Mouse (Mus musculus): ENCODE results near the gene Csf2. TPM values are rescaled to one million over a fixed set of nuclear protein-coding genes. Genes with fewer than 3 reads are reported as not detected.
"Not testable (repeated sequence)": the region's sequence is repeated elsewhere in the genome, so short reads cannot be mapped to it uniquely, and the experiment has no call there.

Csf2 gene
- not detected in 2 replicates for polyA plus RNA-seq (2011; ENCODE audit: insufficient read depth, insufficient read length, low read depth, missing spikeins)

DNA sequence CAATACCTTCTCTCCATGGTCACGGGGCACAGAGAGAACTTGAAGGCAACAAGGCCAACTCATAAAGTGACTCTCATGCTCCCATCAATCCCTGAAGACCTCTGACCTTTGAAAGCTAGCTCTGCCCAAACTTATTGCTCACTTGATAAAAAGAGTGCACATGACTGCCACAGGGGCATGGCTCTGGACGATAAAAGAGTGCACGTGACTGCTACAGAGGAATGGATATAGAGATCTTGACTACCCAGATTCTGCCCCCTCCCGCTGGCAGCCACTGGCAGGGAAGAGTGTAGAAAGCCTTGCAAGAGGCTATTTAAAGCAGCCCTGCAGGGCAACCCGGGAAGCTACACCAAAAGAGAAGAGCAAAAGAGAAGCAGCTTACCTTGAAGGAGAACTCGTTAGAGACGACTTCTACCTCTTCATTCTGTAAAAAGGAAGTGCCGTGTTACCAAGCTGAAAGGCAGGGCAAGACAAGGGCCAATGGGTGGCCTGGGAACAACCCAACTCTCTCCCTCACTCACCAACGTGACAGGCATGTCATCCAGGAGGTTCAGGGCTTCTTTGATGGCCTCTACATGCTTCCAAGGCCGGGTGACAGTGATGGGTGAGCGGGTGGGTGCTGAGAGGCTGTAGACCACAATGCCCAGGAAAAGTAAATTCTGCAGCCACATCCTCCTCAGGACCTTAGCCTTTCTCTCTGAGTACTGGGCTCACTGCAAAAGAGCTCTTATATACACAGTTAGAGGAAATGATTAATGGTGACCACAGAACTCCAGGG lies at the start of gene Csf2:
Csf2 (minus strand) TSS at position 728 of the 778 bp plus-strand sequence.
- TF ChIP-seq EP300 (IDR thresholded peaks at IDR 0.05; ENCODE audit: insufficient read depth, low read depth, low read length) (no peak), POLR2A (IDR thresholded peaks at IDR 0.05; ENCODE audit: insufficient read depth, low read length) (no peak), CTCF (IDR thresholded peaks at IDR 0.05; ENCODE audit: low read depth, low read length) (no peak)
- no peaks in the 10 kb centered on the region for H3K27me3 ChIP-seq (ENCODE audit: control insufficient read depth, insufficient read depth, low read length, poor library complexity, severe bottlenecking)
- no peaks in the 10 kb centered on the region for H3K9me3 ChIP-seq (replicated peaks; ENCODE audit: control insufficient read depth, insufficient read depth, low read length, poor library complexity, severe bottlenecking)
- no peak within 1 kb of the TSS for H3K9ac ChIP-seq (ENCODE audit: low read depth, poor library complexity, severe bottlenecking)
- H3K36me3 ChIP-seq (ENCODE audit: control insufficient read depth, insufficient read depth, low read length, poor library complexity, severe bottlenecking): no peaks in the 10 kb centered on the region
- no peaks in the 10 kb centered on the region for H3K4me1 ChIP-seq (ENCODE audit: control insufficient read depth, insufficient read depth, low read length)
- H3K27ac ChIP-seq (ENCODE audit: insufficient read depth, low read length): no peak within 1 kb of the TSS
- H3K4me3 ChIP-seq (ENCODE audit: low read depth, low read length): no peak within 1 kb of the TSS

DNA sequence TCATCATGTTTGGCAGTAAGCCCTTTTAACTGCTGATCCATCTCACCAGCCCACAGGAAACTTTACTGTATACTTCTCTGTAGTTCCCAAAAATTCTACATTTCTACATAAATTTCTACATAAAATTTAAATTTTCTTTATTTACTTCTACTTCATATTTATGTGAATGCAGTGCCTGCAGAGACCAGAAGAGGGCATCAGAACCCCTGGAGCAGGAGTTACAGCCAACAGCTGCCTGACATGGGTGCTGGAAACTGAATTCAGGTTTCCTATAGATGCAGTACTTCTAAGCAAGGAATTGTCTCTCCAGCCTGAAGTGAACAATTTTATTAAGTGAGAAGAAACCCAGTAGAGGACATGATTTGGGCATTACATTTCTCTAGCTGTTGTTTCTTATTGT lies 49.3 kb upstream of the Csf2 start:
- TF ChIP-seq EP300 (IDR thresholded peaks at IDR 0.05; ENCODE audit: insufficient read depth, low read depth, low read length) (no peak), CTCF (IDR thresholded peaks at IDR 0.05; ENCODE audit: low read depth, low read length) (peak; percentile 48)

DNA sequence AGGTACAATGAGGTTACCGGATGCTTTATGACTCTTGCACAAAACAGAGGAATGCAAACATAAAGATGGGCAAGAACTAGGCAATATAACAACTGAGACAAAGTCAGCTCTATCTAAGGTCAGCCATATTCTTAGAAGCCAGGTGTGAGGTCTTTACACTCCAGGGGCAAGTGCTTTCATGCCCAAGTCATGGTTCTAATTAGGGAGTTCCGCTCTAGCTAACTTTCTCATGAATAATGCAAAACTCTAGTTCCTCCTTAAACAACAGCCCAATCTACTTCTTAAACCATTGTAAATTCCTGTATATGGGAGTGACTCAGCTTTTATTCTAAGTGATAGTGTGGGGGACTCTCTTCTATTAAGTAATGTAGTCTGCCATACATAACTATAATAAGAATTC lies 48.0 kb upstream of the Csf2 start:
- H3K9me3 ChIP-seq (replicated peaks; ENCODE audit: control insufficient read depth, insufficient read depth, low read length, poor library complexity, severe bottlenecking); H3K27ac ChIP-seq (ENCODE audit: insufficient read depth, low read length): not testable (repeated sequence)

More for the DNA sequence above, 49.3 kb upstream of the Csf2 start:
- H3K9me3 ChIP-seq (replicated peaks; ENCODE audit: control insufficient read depth, insufficient read depth, low read length, poor library complexity, severe bottlenecking): no peaks in the 10 kb centered on the region
- H3K27me3 ChIP-seq (ENCODE audit: control insufficient read depth, insufficient read depth, low read length, poor library complexity, severe bottlenecking): no peaks in the 10 kb centered on the region; the same call in 1 of the 2 replicates
- peaks cover 2% of the 10 kb centered on the region for H3K4me1 ChIP-seq (ENCODE audit: control insufficient read depth, insufficient read depth, low read length)
- no peak overlapping the region for H3K4me3 ChIP-seq (ENCODE audit: low read depth, low read length)
- H3K9ac ChIP-seq (ENCODE audit: low read depth, poor library complexity, severe bottlenecking): no peak overlapping the region
- no peak overlapping the region for H3K27ac ChIP-seq (ENCODE audit: insufficient read depth, low read length)
- no peaks in the 10 kb centered on the region for H3K36me3 ChIP-seq (ENCODE audit: control insufficient read depth, insufficient read depth, low read length, poor library complexity, severe bottlenecking)

DNA sequence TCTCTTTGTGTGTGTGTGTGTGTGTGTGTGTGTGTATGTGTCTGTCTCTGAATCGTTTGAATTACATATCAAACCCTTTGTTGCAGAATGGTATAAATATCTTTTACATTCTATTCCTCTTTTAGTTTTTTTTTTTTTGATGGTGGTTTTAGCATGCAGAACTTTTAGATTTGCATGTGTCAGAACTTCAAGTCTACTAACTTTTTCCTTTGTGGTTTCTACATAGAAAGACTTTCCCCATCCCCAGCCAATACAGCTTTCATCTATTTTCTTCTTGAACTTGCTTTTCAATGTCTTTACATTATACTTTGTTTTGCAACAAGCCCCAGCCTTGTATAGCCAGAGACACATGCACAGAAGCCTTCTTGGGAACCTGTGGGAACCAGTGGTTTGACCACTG lies 47.3 kb upstream of the Csf2 start:
- H3K9ac ChIP-seq (ENCODE audit: low read depth, poor library complexity, severe bottlenecking): no peak overlapping the region
- no peaks in the 10 kb centered on the region for H3K36me3 ChIP-seq (ENCODE audit: control insufficient read depth, insufficient read depth, low read length, poor library complexity, severe bottlenecking)
- no peaks in the 10 kb centered on the region; the same call in 1 of the 2 replicates for H3K27me3 ChIP-seq (ENCODE audit: control insufficient read depth, insufficient read depth, low read length, poor library complexity, severe bottlenecking)
- H3K4me3 ChIP-seq (ENCODE audit: low read depth, low read length): no peak overlapping the region
- no peak for TF ChIP-seq CTCF (IDR thresholded peaks at IDR 0.05; ENCODE audit: low read depth, low read length)
- no peak for TF ChIP-seq EP300 (IDR thresholded peaks at IDR 0.05; ENCODE audit: insufficient read depth, low read depth, low read length)
- no peak for TF ChIP-seq POLR2A (IDR thresholded peaks at IDR 0.05; ENCODE audit: insufficient read depth, low read length)
- H3K4me1 ChIP-seq (ENCODE audit: control insufficient read depth, insufficient read depth, low read length): no peaks in the 10 kb centered on the region
- H3K27ac ChIP-seq (ENCODE audit: insufficient read depth, low read length): no peak overlapping the region
- H3K9me3 ChIP-seq (replicated peaks; ENCODE audit: control insufficient read depth, insufficient read depth, low read length, poor library complexity, severe bottlenecking): no peaks in the 10 kb centered on the region

More for the DNA sequence above, 48.0 kb upstream of the Csf2 start:
- not testable (repeated sequence) for H3K4me1 ChIP-seq (ENCODE audit: control insufficient read depth, insufficient read depth, low read length); H3K27me3 ChIP-seq (ENCODE audit: control insufficient read depth, insufficient read depth, low read length, poor library complexity, severe bottlenecking); H3K9ac ChIP-seq (ENCODE audit: low read depth, poor library complexity, severe bottlenecking); H3K36me3 ChIP-seq (ENCODE audit: control insufficient read depth, insufficient read depth, low read length, poor library complexity, severe bottlenecking); H3K4me3 ChIP-seq (ENCODE audit: low read depth, low read length)

DNA sequence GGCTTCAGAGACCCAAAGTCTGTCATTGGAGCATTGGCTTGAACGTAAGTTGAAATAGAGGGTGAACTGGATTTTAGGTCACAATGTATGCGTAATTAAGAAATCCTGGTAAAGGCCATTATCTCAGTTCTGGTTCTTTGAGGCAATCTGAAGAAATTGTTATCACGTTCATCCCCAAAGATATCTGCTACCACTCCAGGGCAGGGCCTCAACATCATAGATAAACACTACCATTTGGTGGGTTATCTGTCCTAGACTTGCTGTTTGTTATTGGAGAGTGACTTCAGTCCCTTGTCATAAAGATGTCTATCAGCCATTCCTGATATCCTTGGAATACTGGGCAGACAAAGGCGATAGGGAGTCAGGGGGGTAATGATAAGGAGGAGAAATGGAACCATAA lies 46.5 kb upstream of the Csf2 start:
- H3K27ac ChIP-seq (ENCODE audit: insufficient read depth, low read length): no peak overlapping the region
- no peaks in the 10 kb centered on the region for H3K36me3 ChIP-seq (ENCODE audit: control insufficient read depth, insufficient read depth, low read length, poor library complexity, severe bottlenecking)
- TF ChIP-seq EP300 (IDR thresholded peaks at IDR 0.05; ENCODE audit: insufficient read depth, low read depth, low read length) (no peak), CTCF (IDR thresholded peaks at IDR 0.05; ENCODE audit: low read depth, low read length) (no peak), POLR2A (IDR thresholded peaks at IDR 0.05; ENCODE audit: insufficient read depth, low read length) (no peak)
- H3K4me1 ChIP-seq (ENCODE audit: control insufficient read depth, insufficient read depth, low read length): no peaks in the 10 kb centered on the region
- H3K4me3 ChIP-seq (ENCODE audit: low read depth, low read length): no peak overlapping the region
- no peaks in the 10 kb centered on the region for H3K9me3 ChIP-seq (replicated peaks; ENCODE audit: control insufficient read depth, insufficient read depth, low read length, poor library complexity, severe bottlenecking)
- no peaks in the 10 kb centered on the region; the same call in 1 of the 2 replicates for H3K27me3 ChIP-seq (ENCODE audit: control insufficient read depth, insufficient read depth, low read length, poor library complexity, severe bottlenecking)
- H3K9ac ChIP-seq (ENCODE audit: low read depth, poor library complexity, severe bottlenecking): no peak overlapping the region

DNA sequence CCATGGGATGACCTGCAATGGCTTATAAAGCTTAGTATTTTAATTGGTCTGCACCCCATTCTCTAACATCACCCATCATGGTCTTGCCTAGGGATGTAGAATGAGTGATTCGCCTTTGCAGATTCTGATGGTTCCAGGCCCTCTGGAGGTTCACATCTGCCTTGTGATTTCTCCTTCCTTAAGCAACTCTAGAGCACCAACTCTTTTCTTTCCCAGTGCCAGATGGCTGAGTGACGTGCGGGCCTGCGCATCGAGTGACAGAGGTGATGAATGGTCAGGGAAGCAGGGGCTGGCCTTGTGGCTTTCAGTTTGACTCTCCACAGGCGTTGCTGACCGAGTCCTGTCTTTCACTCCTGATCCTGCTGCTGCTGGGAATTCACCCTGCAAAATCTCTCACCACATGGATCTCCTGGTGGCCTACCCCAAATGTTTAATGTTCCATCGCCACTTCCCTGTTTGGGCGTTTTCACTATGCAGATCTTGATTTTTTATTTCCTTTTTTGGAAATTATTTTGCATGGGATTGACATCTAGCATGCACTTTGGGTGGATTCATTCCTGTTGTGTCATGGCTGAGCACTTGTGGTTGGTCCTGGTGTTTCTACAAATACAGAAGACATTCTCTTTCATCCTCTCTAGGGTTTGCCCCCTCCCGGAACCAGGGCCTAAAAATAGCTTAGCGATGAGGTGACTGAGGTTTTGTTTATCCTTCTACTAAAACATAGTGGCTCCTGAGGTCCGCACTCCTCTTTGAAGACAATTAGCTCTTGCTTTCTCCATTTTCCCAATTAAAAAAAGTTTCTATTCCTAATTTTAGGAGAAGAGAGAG lies 44.7 kb upstream of the Csf2 start:
- TF ChIP-seq POLR2A (IDR thresholded peaks at IDR 0.05; ENCODE audit: insufficient read depth, low read length) (no peak), EP300 (IDR thresholded peaks at IDR 0.05; ENCODE audit: insufficient read depth, low read depth, low read length) (no peak), CTCF (IDR thresholded peaks at IDR 0.05; ENCODE audit: low read depth, low read length) (no peak)

More for the DNA sequence above, 44.7 kb upstream of the Csf2 start:
- no peak overlapping the region for H3K27ac ChIP-seq (ENCODE audit: insufficient read depth, low read length)
- H3K9ac ChIP-seq (ENCODE audit: low read depth, poor library complexity, severe bottlenecking): no peak overlapping the region
- H3K9me3 ChIP-seq (replicated peaks; ENCODE audit: control insufficient read depth, insufficient read depth, low read length, poor library complexity, severe bottlenecking): no peaks in the 10 kb centered on the region
- H3K4me3 ChIP-seq (ENCODE audit: low read depth, low read length): no peak overlapping the region
- no peaks in the 10 kb centered on the region for H3K4me1 ChIP-seq (ENCODE audit: control insufficient read depth, insufficient read depth, low read length)
- no peaks in the 10 kb centered on the region; the same call in 1 of the 2 replicates for H3K27me3 ChIP-seq (ENCODE audit: control insufficient read depth, insufficient read depth, low read length, poor library complexity, severe bottlenecking)
- H3K36me3 ChIP-seq (ENCODE audit: control insufficient read depth, insufficient read depth, low read length, poor library complexity, severe bottlenecking): no peaks in the 10 kb centered on the region
